Mouse (Mus musculus) MN1 (cell line): ENCODE results near the gene Ddx42.

Source experiments
- DNase-seq: peaks from one replicate; pipeline ENCODE4 v3.0.0-alpha.2; 2016; ENCODE audit warnings: low spot score

Gene Ddx42

GRCm38 (mm10) chr11:106268326-106269059 is 51.8 kb downstream of the Ddx42 start:
- DNase-seq: peak; percentile 43

DNA sequence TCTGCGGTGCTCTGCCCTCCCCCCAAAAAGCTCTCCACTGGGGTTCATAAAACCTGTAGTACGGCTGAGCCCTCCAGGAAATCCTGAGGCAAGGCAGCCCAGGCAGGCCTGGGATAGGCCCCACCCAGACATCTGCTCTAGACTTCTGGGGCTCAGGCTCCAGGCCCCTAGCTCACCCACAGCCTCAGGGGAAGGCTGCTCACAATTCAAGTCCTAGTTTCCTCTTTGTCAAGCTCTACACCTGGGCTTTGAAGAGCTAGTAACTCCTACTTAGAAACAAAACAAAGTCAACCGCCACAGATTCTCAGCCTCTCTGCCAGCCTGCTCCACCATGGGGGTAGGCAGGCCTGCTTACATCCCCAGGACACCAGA is 52.3 kb downstream of the Ddx42 start:
- peak; percentile 48 for DNase-seq

DNA sequence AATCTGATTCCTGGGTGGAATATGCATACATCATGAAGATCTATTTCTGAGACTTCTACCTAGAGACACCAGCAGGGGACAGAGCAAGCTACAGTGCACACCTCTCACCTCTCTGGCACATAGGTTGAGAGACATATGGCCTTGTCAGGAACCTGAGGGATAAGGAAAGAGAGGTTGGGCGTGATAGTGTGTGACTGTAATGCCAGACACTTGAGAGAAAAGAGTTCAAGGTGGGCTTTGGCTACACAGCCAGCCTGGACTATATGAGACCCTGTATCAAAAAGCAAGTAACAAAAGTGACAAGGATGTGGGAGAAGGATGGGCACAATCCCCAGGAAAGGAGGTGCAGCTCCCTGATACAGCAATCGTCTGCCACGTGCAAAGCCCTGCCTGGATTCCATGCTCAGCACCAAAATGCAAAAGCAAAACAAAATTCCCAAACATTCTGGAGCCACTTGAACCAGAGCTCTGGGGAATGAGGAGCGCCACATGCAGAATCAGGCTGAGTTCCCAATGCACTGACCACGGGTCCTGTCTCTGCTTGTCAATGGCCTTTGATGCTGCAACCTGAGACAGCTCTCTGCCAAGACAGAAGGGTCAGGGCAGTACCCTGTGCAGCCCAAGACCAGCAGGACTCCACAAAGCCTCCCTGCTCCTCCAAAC is 54.5 kb downstream of the Ddx42 start:
- DNase-seq: peak; percentile 20

GRCm38 (mm10) chr11:106271794-106272643 is 55.3 kb downstream of the Ddx42 start:
- DNase-seq: peak; percentile 51

DNA sequence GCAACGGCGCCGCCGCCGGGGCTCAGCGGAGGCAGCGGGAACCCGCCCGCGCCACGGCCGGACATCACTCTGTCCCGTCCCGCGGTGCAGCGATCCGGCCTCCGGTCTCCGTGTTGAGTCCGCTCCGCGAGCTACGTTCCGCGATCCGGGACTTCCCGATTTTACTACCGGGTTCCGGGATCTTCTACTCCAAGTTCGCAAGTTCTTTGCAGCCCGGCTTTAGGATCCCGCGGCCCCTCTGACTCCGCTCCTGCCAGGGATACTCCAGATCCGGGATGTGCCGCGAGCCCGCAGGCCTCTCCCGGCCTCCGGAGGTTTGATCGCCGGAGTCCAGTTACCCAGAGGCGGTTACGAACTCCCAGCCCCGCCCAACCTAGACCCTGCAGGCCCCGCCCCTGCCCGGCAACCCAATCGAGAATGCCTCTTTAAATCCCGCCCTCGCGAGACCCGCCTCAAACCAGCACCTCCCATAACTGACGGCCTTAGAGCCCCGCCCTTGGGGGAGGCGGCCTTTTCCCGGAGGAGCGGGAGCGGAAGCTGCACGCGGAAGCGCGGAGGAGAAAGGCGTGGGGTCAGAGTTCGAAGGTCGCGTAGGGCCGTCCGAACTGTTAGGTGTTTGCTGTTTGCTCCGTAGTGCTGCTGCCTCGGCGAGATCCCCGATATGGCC is 56.1 kb downstream of the Ddx42 start, which contains the start of gene Smarcd2:
Gene Smarcd2, minus strand, starts transcription at position 329 of the 667 bp plus-strand sequence.
- peak; percentile 93 for DNase-seq

GRCm38 (mm10) chr11:106273311-106273684 is 56.6 kb downstream of the Ddx42 start:
- no peak for DNase-seq

- DNase-seq: no peak
These were observed 57.1 kb downstream of the Ddx42 start for GRCm38 (mm10) chr11:106273811-106274210.

DNA sequence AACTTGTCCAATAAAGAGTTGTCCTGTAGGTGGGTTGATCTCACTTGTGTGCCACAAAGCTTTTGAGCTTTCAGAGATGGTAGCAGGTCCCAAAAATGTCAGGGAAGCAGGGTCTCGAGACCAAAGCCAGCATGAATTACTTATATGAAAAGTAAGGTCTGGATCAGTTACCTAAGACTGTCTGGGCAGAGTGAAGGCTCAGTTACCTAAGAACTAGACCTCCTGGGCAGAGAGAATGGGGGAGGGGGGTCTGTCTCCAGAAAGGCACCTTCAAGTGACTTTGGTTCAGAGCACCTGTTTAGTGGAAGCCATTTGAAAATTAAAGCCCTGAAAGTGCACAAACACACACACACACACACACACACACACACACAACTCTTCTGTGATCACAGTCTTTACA is 57.6 kb downstream of the Ddx42 start:
- DNase-seq: no peak

GRCm38 (mm10) chr11:106274971-106275411 is 58.3 kb downstream of the Ddx42 start:
- peak; percentile 52 for DNase-seq

DNA sequence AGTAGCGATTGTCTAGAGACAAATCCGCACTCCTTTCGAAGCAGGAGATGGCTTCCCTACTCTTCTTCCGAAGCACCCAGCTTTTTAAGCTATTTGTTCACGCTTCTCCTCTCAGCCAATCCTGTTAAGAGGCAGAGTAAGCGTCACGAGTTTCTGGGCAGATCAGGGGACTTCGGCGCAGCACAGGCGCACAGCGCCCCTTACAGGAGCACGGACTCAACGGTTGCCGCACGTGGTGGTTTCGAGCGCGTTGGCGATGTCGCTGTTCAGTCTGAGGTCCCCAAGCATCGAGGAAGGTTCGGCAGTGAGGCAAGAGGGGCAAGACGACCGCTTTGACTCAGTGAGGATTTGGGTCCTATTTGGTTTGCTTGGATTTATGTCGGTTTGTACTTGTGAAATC is 59.7 kb downstream of the Ddx42 start, which contains the start of gene Tcam1:
Gene Tcam1, plus strand, starts transcription at position 219 of the 400 bp plus-strand sequence.
- no peak for DNase-seq

GRCm38 (mm10) chr11:106282452-106282851 is 65.7 kb downstream of the Ddx42 start:
- DNase-seq: no peak

- DNase-seq: no peak
These were observed 66.6 kb downstream of the Ddx42 start for GRCm38 (mm10) chr11:106283371-106283770.

- DNase-seq: no peak
These were observed 67.4 kb downstream of the Ddx42 start for GRCm38 (mm10) chr11:106284126-106284525.

DNA sequence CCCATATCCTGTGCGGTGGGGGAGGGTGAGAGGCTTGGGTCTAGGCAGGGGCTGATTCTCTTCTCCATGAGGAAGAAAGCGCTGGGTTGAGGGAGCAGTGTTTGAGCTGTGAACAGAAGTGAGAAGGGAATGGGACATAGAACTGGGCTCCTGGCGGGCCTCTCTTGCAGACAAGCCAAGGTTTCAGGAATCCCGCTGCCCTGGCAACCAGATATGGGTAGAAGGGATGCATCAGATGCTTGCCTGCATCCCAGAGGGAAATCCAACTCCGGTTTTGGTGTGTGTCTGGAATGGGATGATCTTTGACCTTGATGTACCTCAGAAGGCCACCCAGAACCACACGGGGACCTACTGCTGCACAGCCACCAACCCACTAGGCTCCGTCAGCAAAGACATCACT is 69.5 kb downstream of the Ddx42 start:
- DNase-seq: no peak

GRCm38 (mm10) chr11:106286987-106287386 is 70.3 kb downstream of the Ddx42 start:
- DNase-seq: no peak

- DNase-seq: peak; percentile 90
These were observed 72.6 kb downstream of the Ddx42 start for GRCm38 (mm10) chr11:106289369-106289768.

DNA sequence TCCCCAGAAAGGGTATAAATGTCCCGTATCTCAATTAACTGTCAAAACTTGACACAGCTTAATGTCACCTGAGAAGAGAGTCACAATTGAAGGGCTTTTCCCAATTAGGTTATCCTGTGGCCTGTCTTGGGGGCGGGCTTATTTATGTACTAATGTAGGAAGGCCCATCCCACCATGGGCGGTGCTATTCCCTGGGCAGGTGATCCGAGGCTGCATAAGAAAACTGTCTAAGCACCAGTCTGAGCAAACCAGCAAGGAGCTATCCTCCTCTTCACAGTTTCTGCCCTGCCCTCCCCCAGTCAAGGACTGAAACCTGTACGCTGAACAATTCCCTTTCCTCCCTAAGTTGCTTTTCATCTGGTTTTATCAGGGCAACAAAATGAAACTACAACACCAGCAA is 73.7 kb downstream of the Ddx42 start:
- no peak for DNase-seq

GRCm38 (mm10) chr11:106291861-106292260 is 75.1 kb downstream of the Ddx42 start:
- peak; percentile 19 for DNase-seq
